Mouse (Mus musculus): ENCODE data around the gene Ucp3. TPM values are rescaled to one million over a fixed set of nuclear protein-coding genes. Genes with fewer than 3 reads are reported as not detected.

Ucp3 gene
- polyA plus RNA-seq, 1 experiment from 2014 or later = not detected

- no peak overlapping the region for H3K4me2 ChIP-seq
- no peak overlapping the region for H3K27ac ChIP-seq
- H3K9me3 ChIP-seq = no peaks in the 10 kb centered on the region
- no peaks in the 10 kb centered on the region for H3K4me1 ChIP-seq (replicated peaks)
- WGBS = 85% methylated on average over 13 of the region's 13 CpGs
- no peaks in the 10 kb centered on the region for H3K27me3 ChIP-seq
- H3K36me3 ChIP-seq = no peaks in the 10 kb centered on the region
- H3K4me3 ChIP-seq = no peak overlapping the region
- ATAC-seq (ENCODE audit: low FRiP score) = no peak
- H3K9ac ChIP-seq = no peak overlapping the region
Observed at GRCm38 (mm10) chr7:100504740-100505487, 32.1 kb downstream of the Ucp3 start.

GRCm38 (mm10) chr7:100506494-100506893 lies 33.7 kb downstream of the Ucp3 start:
- 75% methylated on average over 4 of the region's 4 CpGs for WGBS
- H3K27me3 ChIP-seq = no peaks in the 10 kb centered on the region
- H3K9ac ChIP-seq = no peak overlapping the region
- H3K9me3 ChIP-seq = no peaks in the 10 kb centered on the region
- H3K27ac ChIP-seq = no peak overlapping the region
- H3K36me3 ChIP-seq = no peaks in the 10 kb centered on the region
- no peak overlapping the region for H3K4me3 ChIP-seq
- no peaks in the 10 kb centered on the region for H3K4me1 ChIP-seq (replicated peaks)
- no peak overlapping the region for H3K4me2 ChIP-seq
- no peak for ATAC-seq (ENCODE audit: low FRiP score)

- no peak overlapping the region for H3K27ac ChIP-seq
- WGBS = 85% methylated on average over 3 of the region's 3 CpGs
- no peaks in the 10 kb centered on the region for H3K4me1 ChIP-seq (replicated peaks)
- H3K36me3 ChIP-seq = no peaks in the 10 kb centered on the region
- no peaks in the 10 kb centered on the region for H3K9me3 ChIP-seq
- H3K9ac ChIP-seq = no peak overlapping the region
- ATAC-seq (ENCODE audit: low FRiP score) = no peak
- H3K27me3 ChIP-seq = 0 out of 2 replicates have a peak, but pooled peaks cover 4% of the 10 kb centered on the region
- H3K4me3 ChIP-seq = no peak overlapping the region
- no peak overlapping the region for H3K4me2 ChIP-seq
Observed at GRCm38 (mm10) chr7:100508670-100509069, 35.9 kb downstream of the Ucp3 start.

GRCm38 (mm10) chr7:100511602-100512001 lies 38.8 kb downstream of the Ucp3 start:
- WGBS = 86% methylated on average over 8 of the region's 8 CpGs
- no peak overlapping the region for H3K9ac ChIP-seq

GRCm38 (mm10) chr7:100514573-100514972 lies 41.8 kb downstream of the Ucp3 start, which contains the start of gene Dnajb13:
Dnajb13 (minus strand) TSS chr7:100514960.
- WGBS = 45% methylated on average over 11 of the region's 11 CpGs
- H3K4me1 ChIP-seq (replicated peaks) = peaks cover 4% of the 10 kb centered on the region; the same call in 1 of the 2 replicates
- ATAC-seq (ENCODE audit: low FRiP score) = peak; percentile 68
- peak within 1 kb of the TSS; percentile 26 for H3K4me2 ChIP-seq
- H3K36me3 ChIP-seq = no peaks in the 10 kb centered on the region
- 0 out of 2 replicates have a peak, but pooled peaks cover 4% of the 10 kb centered on the region for H3K27me3 ChIP-seq
- H3K9me3 ChIP-seq = no peaks in the 10 kb centered on the region
- no peak within 1 kb of the TSS for H3K9ac ChIP-seq
- H3K27ac ChIP-seq = no peak within 1 kb of the TSS
- no peak within 1 kb of the TSS for H3K4me3 ChIP-seq

More at GRCm38 (mm10) chr7:100511602-100512001, 38.8 kb downstream of the Ucp3 start:
- Histone ChIP-seq H3K27ac (no peak overlapping the region), H3K4me2 (no peak overlapping the region), H3K36me3 (no peaks in the 10 kb centered on the region), H3K27me3 (0 out of 2 replicates have a peak, but pooled peaks cover 4% of the 10 kb centered on the region), H3K4me3 (no peak overlapping the region), H3K4me1 (replicated peaks) (peaks cover 4% of the 10 kb centered on the region; the same call in 1 of the 2 replicates), H3K9me3 (no peaks in the 10 kb centered on the region)
- no peak for ATAC-seq (ENCODE audit: low FRiP score)

GRCm38 (mm10) chr7:100520204-100520603 lies 47.4 kb downstream of the Ucp3 start:
- 73% methylated on average over 7 of the region's 7 CpGs for WGBS
- H3K36me3 ChIP-seq = no peaks in the 10 kb centered on the region
- no peaks in the 10 kb centered on the region for H3K27me3 ChIP-seq
- no peak overlapping the region for H3K4me2 ChIP-seq
- H3K9ac ChIP-seq = no peak overlapping the region
- ATAC-seq (ENCODE audit: low FRiP score) = no peak
- no peaks in the 10 kb centered on the region for H3K9me3 ChIP-seq
- no peaks in the 10 kb centered on the region for H3K4me1 ChIP-seq (replicated peaks)
- no peak overlapping the region for H3K4me3 ChIP-seq
- H3K27ac ChIP-seq = no peak overlapping the region

DNA sequence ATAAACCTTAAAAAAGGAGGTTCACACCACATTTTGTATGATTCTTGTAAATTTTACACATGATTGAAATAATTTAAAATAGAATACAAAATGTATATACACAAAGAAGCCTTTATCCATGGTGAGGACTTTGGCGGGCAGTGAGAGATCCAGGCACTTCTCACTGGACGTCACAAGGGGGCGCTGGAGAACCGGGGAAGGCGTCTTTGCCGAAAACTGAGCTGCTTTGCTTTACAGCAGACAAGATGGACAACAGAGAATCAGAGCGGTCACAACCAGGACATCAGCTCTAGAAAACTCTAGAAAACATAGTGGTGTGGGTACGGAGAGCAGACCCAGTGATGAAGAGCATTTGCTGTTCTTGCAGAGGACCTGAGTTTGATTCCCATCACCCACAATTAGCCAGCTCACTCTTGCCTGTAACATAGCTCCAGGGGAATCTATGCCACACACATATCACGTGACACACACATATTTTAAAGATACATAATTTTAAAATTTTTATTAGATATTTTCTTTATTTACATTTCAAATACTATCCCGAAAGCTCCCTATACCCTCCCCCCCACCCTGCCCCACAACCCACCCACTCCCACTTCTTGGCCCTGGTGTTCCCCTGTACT lies 48.0 kb downstream of the Ucp3 start:
- Histone ChIP-seq H3K4me1 (replicated peaks) (no peaks in the 10 kb centered on the region), H3K9me3 (no peaks in the 10 kb centered on the region), H3K4me2 (no peak overlapping the region), H3K4me3 (no peak overlapping the region), H3K36me3 (no peaks in the 10 kb centered on the region), H3K27me3 (no peaks in the 10 kb centered on the region), H3K9ac (no peak overlapping the region), H3K27ac (no peak overlapping the region)
- WGBS = 24% methylated on average over 10 of the region's 10 CpGs
- peak; percentile 10; the same call in 1 of the 2 replicates for ATAC-seq (ENCODE audit: low FRiP score)

GRCm38 (mm10) chr7:100522222-100522621 lies 49.4 kb downstream of the Ucp3 start:
- WGBS = 83% methylated on average over 3 of the region's 3 CpGs

DNA sequence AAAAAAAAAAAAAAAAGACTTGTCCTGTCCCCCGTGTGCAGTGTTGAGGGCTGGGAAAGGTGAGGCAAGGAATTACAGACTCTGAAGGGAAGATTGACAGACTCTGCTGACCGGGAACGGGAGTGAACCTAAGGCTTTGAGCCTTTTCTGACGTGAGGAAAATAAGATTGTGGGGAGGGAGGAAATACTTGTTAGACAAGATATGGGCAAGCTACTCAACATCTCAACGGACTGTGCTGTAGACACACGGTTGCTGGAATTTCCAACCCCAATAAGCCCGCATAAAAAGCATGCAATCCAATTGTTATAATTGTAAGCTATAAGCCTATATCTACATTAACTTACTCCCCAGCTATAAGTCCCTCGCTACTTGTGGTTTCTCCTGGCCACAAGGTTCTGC lies 51.9 kb downstream of the Ucp3 start:
- WGBS = 80% methylated on average over 8 of the region's 8 CpGs
- Histone ChIP-seq H3K27me3 (no peaks in the 10 kb centered on the region), H3K27ac (no peak overlapping the region), H3K4me3 (no peak overlapping the region), H3K4me1 (replicated peaks) (0 out of 2 replicates have a peak, but pooled peaks cover 4% of the 10 kb centered on the region), H3K9ac (no peak overlapping the region), H3K9me3 (no peaks in the 10 kb centered on the region), H3K36me3 (no peaks in the 10 kb centered on the region), H3K4me2 (no peak overlapping the region)
- no peak for ATAC-seq (ENCODE audit: low FRiP score)

More at GRCm38 (mm10) chr7:100522222-100522621, 49.4 kb downstream of the Ucp3 start:
- Histone ChIP-seq H3K9me3 (no peaks in the 10 kb centered on the region), H3K9ac (no peak overlapping the region), H3K27ac (no peak overlapping the region), H3K4me2 (no peak overlapping the region), H3K4me3 (no peak overlapping the region), H3K27me3 (no peaks in the 10 kb centered on the region), H3K4me1 (replicated peaks) (no peaks in the 10 kb centered on the region), H3K36me3 (no peaks in the 10 kb centered on the region)
- no peak for ATAC-seq (ENCODE audit: low FRiP score)

DNA sequence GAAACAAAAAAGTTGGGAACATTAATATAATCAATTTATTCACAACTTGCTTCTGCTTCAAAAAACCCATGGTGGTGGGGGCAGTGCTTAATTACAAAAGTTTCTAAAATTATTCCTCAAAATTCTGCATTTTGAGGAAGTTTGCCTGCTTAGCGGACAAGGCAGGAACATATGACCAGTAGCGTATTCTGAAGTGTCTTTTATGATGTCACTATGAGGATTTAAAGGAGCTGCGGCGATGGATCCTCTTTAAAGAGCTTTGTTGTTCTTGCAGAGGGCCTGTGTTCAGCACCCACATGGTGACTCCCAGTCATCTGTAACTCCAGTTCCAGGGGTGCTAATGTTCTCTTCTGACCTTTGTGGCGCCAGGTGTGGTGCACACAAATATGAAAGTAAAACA lies 58.0 kb downstream of the Ucp3 start:
- Histone ChIP-seq H3K4me1 (replicated peaks) (0 out of 2 replicates have a peak, but pooled peaks cover 4% of the 10 kb centered on the region), H3K9me3 (no peaks in the 10 kb centered on the region), H3K4me3 (no peak overlapping the region), H3K36me3 (no peaks in the 10 kb centered on the region), H3K9ac (no peak overlapping the region), H3K4me2 (no peak overlapping the region), H3K27me3 (no peaks in the 10 kb centered on the region), H3K27ac (no peak overlapping the region)
- no peak for ATAC-seq (ENCODE audit: low FRiP score)
- 91% methylated on average over 5 of the region's 5 CpGs for WGBS

DNA sequence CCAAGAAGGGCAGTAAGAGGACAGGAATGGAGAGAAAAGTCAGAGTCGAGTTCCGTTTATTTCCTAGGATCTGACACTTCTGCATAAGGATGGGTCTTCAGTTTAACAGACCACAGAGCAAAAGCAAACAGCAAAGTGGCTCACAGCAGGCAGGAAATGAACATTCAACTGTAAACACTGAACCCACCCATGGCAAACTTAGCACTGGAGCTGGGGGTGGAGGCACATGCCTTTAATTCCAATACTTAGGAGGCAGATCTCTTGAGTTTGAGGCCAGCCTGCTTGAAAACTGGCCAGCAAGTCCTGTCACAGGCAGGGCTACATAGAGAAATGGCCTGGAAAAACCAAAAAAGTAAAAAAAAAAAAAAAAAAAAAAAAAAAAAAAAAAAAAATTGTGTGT lies 60.7 kb downstream of the Ucp3 start:
- Histone ChIP-seq H3K4me3 (no peak overlapping the region), H3K36me3 (no peaks in the 10 kb centered on the region), H3K9me3 (no peaks in the 10 kb centered on the region), H3K27me3 (no peaks in the 10 kb centered on the region), H3K4me2 (no peak overlapping the region), H3K27ac (no peak overlapping the region), H3K9ac (peak overlapping the region; percentile 35; the same call in 1 of the 2 replicates), H3K4me1 (replicated peaks) (peaks cover 11% of the 10 kb centered on the region)
- no peak for ATAC-seq (ENCODE audit: low FRiP score)
- WGBS = 69% methylated on average over 2 of the region's 2 CpGs

GRCm38 (mm10) chr7:100534216-100534615 lies 61.4 kb downstream of the Ucp3 start:
- Histone ChIP-seq H3K9ac (no peak overlapping the region), H3K9me3 (no peaks in the 10 kb centered on the region), H3K4me1 (replicated peaks) (peaks cover 11% of the 10 kb centered on the region), H3K27ac (no peak overlapping the region), H3K36me3 (peaks cover 6% of the 10 kb centered on the region), H3K4me2 (no peak overlapping the region), H3K4me3 (no peak overlapping the region), H3K27me3 (no peaks in the 10 kb centered on the region)
- ATAC-seq (ENCODE audit: low FRiP score) = no peak
- whole genome bisulfite sequencing = 86% methylated on average over 3 of the region's 3 CpGs

All from hindbrain, embryonic 13.5 days (tissue).